Mouse (Mus musculus): ENCODE data around the gene Mllt10.
A peak's percentile ranks its signal among the peaks of the same experiment; 100 is the strongest.

The Mllt10 gene

DNA sequence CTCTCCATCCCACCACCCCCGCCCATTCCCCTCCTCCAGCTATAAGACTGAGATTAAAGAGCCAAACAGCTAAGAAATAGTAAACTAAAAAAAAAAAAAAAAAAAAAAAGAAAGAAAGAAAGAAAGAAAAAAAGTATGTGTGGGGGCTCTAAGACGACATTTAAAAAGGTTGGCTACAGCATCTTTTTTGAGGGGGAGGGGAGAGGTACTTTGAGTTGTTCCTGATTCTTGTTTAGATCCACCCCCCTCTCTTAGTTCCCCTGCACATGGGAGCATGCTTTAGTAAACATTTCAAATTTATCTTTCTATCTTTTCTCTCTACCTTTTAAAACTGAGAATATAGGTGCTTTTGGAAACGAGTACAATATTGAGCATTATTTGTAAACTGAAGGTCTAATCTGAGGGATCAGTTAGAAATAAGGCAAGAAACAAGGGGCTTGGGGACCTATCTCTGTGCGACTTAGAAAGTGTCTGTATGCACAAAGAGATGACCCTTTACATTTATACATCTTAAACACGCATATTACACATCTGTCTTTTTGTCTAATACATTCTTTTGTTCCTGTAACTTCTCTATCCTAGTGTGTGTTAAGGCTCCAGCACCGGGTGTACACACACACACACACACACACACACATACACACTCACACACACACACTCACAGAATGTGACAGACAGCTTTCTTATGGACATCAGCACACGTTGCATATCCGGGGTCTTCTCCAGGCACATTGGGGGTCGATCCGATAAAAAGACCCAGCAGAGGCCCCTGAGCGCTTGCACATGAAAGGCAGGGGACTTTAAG lies 3.8 kb upstream of the Mllt10 start:
- no peak for DNase-seq (ENCODE audit: low read depth, low spot score)

DNA sequence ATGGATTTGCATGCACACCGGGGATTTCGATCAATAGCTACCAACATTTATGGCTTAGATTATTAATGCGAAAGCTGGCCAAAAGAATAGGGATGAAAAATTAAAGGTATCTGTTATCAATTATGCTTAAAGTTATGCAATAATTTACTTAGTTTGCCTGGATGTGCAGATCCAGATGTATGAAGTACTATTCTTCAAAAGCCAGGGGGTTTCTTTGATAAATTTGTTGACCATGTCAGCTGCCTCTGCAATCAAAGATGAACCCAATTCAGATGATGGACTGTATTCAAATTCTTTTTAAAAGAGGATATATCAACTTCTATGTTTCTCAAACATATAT lies 3.2 kb upstream of the Mllt10 start:
- no peak for DNase-seq (ENCODE audit: low read depth, low spot score)

DNA sequence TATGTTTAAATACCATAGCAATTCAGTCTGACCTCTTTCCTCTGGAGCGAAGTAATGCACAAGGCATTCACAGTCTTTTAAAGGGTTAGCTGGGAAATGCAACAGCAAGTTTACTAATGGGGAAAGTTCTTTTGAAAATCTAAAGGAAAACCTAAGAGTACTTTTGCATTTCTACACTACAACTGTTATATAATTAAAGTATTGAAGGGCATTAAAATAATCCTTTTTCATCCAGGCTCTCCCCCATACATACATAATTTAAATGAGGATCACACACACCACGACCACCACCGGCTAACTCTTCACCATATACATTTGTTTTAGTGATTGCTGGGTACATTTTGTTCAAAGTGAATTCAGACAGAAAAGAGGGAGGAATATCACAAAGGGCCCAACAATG lies 2.5 kb upstream of the Mllt10 start:
- no peak for DNase-seq (ENCODE audit: low read depth, low spot score)

DNA sequence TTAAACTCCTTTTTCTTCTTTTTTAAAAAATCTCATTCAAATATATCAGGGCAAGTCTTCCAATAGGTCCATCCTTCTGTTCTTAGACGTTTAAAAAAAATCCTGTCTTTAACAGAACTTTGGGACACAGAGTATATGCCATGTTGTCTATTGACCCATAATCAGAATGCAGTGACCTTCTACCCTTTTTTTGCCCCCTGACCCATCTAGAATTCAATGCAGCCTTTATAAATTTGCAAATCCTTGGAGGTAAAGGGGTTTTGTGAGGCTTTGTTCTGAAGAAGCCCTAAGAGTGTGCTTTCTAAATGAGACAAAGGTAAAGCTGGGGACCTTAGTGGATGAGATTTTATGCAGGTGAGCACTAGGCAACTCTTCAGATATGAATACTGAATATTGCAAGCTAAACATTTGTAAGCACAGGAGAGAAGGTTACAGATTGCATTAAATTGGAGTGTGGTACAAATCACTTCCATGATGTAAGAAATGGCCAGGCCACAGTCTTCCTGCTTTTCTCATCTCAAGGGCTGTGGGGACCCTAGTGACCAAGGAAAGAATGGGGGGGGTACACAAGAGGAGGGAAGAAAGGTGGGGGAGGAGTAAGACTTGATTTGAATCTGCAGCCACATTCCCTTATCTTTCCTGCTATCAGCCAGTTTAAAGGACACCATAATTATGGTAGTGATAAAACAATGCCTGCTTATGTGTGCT lies 1.6 kb upstream of the Mllt10 start:
- DNase-seq (ENCODE audit: low read depth, low spot score), result no peak

DNA sequence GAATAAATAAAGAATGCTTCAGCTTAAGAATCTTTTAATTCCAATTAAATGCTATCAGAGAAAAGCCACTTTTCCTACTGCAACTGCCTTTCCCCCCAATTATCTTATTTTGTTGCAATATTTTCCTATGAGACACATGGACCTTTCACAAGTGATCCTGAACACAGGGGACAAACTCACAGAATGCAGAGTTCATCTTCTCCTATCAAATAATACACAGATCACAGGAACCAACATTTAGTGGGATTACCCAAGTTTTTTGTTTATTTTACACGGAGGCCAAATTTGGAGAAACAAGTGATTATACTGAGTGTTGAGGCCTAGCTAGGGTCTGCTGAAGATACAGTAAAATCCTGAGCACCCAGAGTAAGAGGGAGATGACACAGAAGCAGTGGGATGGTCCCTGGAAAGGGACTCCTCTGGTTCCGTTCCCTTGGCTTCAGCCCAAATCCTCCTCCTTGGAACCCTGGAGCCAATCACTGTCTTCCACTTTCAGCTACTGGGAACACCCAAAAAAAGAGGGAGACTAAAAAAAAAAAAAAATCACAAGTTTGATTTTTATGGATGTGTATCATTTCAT lies 996 bp upstream of the Mllt10 start:
- no peak for DNase-seq (ENCODE audit: low read depth, low spot score)

DNA sequence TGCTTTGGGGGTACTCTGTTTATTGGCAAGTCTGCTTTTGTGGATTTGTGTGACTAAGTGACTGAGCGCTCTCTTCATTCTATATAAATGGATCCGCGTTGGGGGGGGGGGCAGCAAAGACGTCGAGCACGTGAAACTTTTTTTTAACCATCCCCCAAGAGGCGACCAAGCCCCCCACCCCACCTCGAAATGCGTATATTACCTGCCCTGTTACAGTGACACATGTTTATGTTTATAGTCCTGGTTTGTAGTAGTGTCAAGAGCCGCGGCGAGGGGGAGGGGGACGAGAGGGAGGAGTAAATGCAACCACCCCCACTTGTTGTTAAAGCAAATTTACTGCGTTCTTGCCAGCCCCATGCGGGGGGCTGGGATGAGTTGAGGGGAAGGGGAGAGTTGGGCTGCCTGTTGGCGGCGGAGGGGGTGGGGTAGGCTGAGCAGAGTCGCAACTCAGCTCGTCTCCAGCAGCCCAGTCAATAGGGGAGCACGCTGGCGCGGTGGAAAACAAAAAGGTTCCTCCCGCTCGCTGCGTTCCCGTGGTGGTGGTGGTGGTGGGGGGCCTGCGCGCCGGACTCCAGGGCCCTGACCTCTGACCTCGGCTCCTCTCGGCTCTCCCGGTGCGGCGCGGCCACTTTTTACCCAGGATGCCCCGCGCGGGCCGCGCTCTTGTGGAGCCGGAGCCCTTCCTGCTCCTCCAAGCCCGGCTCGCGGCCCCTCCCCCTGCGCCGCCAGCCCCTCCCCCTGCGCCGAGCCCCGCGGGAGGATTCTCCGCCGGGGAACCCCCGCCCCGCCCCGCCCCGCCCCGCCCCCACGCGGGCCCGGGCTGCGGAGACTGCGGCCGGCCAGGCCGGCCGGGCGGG lies 1.1 kb downstream of the Mllt10 start:
- peak; percentile 95 for DNase-seq (ENCODE audit: low read depth, low spot score)

DNA sequence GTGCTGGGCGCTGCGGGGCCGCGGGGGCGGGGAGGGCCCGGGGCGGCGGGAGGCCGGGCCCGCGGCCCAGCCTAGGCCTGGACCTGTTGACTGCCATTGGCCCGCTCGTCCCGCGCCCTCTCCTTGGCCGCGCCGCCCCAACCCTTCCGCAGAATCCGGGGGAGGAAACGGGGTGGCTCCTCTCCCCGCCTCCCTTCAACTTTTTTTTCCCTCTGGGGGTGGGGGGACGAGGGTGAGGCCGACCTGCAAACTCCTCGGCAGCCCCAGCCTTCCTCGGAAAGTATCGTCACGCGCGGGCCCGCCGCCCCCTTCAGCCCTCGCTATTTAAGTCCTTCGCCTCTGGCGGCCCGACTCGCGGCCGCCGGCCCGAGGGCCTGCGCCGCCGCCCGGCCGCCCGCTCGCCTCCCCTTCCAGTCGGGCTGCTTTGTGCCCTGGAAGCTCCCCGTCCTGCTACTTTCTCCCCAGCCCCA lies 1.8 kb downstream of the Mllt10 start:
- peak; percentile 95 for DNase-seq (ENCODE audit: low read depth, low spot score)

DNA sequence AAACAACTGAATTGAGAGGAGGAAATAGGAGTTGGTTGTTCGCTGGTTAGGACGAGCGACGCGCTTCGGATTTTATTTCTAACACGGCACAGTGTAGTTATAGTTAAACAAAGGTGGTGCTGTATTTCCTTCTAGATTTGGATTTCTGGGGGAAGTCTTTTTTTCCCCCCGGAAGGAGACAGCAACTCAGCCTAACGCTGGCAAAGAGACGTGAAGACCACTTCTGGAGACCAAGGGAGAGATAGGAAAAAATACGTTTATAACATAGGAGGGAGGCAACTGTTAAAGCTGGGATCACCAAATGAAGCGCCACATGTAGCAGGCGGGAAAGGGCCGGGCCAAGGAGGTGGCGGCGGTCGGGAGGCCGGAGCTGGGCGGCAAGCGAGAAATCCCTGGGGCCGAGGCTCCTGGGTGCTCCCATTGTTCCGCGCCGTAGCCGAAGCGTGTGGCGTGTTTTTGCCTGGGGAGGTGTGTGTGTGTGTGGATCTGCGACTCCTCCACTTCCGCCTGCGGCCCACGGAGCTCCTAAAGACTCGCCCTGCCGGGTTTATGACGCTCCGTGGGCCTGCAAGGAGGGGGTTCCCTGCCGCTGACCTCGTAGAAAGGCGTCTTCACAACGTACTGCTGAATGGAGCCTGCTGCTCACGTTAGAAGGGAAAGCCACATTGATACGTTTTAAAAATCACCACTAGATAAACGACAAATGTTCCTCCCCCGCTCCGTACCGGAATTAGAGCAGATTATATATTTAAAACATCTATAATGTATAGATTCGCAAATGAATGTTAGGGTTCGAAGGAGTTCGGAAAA lies 2.5 kb downstream of the Mllt10 start:
- DNase-seq (ENCODE audit: low read depth, low spot score), result no peak

DNA sequence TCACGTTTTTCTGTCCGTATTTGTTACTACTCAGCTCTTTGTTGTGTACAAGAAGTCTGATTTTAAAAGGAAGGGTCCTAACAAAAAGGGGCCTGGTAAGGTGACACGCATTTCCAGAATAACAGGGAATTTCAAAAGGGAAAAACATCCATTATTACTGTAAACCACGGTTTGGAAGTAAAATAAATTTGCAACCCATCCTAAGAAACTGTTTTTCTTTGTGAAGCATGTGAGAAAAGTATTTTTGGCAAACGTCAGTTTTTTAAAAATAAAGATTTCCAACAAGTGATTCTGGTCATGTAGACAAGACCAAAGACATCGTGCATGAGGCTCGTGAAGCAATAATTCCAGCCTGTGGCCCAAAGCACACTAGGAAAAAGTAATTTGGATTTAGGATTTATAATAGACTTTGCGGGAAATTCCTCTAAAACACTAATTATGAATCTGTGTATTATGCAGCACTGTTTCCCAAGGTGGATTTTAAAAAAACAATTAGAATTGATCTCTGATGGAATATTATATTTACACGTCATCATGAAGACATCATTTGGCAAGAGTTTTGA lies 3.2 kb downstream of the Mllt10 start:
- no peak for DNase-seq (ENCODE audit: low read depth, low spot score)

DNA sequence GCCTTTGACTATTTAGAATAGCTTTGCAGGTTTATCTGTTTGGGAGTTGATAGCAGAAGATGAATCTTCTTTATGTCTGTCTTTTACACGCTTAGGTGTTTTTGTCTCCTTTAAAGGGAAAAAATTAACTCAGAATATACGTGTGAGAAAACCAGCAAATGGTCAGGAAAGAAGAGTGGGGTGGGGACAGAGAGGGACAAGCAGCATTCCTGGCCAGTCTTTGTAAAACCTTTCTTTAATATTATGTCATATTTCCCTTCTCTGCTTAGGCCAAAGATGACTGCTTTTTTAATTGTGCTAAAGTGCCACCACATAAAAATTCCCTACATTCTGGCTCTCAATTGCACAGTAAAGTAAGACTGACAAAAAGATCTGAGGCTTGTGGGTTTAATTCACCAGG lies 4.0 kb downstream of the Mllt10 start:
- no peak for DNase-seq (ENCODE audit: low read depth, low spot score)

DNA sequence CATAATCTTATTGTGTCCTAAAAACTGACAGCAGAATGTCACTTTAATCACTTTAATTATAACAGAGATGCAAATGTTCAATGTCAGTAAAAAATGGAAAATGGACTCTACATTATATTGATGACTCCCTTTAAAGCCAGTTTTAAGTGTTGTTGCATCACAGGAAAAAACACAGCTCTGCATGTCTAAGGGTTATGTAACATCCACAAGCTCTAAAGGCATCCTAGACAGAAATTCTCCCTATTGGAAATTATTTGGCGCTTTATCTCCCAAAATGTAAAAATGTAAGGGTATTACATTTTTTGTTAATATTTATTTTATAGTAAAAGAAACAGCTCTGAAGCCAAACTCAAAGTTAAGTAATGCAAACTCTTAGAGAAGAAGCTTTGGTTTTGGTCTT lies 4.9 kb downstream of the Mllt10 start:
- no peak for DNase-seq (ENCODE audit: low read depth, low spot score)

DNA sequence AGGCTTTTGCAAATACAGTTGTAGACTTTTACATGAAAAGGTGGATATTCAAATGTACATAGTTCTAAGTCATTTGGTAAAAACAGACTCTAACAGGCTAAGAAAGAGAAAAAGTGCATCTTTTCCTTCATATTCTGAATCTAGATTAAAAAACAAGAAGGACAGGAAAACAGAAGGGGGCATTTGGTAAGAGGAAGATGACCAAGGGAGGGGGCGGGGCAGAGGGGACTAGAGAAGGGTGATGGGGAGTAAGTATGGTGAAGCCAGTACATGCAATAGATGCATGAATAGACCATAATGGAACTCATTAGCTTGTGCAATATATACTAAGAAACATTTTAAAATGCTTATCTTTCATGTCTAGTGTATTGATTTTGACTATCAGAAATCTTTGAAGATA lies 5.4 kb downstream of the Mllt10 start:
- no peak for DNase-seq (ENCODE audit: low read depth, low spot score)

DNA sequence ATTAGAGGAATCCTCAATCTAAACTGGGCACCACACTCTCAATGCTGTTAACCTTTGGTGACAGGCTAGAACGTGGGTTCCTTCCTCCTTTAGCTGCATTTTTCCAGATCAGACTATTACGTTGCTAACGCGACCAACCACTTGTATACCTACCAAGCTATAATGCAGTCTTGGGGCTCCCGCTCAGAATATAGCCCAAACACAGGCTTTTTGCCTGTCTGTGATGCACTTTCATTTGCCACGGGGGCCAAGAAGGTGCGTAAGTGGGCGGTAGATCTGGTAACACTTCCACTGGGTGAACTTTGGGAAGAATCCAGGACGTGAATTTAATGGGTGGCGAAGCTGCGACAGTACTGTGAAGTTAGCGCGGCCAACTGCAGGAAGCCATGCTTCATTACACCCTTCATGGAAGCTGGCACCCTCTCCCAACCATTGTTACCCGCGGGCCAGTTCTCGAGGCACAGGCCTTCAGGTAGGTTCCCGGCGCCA lies 8.8 kb downstream of the Mllt10 start:
- DNase-seq (ENCODE audit: low read depth, low spot score), result peak; percentile 64

DNA sequence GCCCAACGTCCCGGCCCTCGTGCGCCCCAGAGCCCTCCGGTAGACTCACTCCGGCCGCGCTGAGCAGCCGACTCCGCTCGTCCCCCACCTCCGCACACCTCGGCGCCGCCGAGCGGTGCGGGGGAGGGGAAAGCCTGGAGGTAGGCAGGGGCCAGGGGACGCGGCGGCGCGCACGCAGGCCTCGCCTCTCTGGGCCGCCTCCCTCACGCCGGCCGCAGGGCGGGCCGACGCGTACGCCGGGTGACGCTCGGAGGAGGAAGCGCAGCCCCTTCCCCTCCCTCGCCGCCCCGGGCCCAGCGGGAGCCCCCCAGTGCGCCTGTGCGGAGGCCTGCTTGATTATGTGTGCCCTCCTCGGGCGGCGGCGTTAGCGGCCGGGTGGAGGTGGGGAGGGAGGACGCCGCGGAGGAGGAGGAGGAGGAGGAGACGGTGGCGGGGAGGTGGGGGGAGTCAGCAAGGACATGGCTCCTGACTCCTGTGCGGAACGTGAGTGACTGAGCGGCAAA lies 9.4 kb downstream of the Mllt10 start:
- DNase-seq (ENCODE audit: low read depth, low spot score), result peak; percentile 94

DNA sequence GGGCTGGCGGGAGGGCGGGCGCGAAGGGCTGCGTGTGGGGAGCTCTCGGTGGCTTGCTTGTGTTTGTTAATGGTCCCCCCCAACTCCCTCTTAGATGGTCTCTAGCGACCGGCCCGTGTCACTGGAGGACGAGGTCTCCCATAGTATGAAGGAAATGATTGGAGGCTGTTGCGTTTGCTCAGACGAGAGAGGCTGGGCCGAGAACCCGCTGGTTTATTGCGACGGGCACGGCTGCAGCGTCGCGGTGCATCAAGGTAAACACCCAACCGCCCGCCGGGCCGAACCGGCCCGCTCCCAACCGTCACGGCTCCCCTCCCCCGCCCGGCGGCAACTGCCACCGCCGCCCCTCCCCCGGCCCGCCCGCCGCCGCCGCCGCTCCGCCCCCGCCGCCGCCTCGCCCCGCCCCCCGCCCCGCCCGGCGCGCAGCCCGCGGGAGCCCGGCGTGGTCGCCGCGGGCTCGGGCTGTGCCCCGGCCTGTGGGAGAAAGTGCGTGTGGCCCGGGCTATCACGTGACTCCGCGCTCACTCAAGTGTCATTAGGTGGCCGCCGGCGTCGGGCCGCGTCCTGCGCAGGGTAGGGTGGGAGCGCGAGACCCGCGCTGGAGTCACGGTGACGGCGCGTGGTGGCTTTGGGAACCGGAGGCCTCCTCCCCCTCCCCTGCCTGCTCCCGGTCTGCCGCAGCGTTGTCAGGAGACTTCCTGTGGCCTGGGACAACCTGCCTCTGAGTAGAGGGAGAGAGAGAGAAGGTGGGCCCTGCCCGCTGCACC lies 10.1 kb downstream of the Mllt10 start:
- peak; percentile 62 for DNase-seq (ENCODE audit: low read depth, low spot score)

DNA sequence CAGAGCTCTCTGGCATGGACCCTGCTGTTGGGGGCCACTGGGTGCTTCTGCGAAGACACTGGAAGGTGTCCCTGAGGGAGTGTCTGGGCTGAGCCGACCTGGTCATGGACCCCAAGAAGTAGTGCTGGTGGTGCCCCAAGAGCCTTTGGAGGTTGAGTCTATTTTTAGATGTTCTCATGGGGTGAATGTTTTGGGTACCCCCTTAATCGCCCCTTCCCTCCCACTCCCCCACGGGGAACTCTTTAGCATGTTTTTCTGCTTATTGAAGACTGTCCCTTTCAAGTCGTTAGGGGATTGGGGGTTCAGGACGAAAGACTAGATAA lies 10.6 kb downstream of the Mllt10 start:
- no peak for DNase-seq (ENCODE audit: low read depth, low spot score)

DNA sequence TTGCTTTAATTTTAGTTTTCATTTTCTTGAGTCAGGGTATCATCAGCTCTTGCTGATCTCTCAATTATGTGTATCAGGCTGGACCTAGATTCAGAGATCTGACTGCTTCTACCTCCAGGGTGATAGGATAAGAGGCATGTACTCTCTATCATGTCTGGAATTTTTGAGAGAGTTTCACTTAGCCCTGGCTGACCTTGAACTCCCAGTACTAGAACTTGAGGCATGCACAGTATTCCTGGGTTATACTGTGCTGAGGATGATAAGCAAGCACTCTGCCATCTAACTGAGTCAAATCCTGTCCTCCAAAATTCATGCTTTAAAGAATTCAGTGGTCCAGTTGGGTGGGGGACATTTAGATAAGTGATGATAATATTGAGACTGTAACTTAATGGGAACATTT lies 11.4 kb downstream of the Mllt10 start:
- no peak for DNase-seq (ENCODE audit: low read depth, low spot score)

DNA sequence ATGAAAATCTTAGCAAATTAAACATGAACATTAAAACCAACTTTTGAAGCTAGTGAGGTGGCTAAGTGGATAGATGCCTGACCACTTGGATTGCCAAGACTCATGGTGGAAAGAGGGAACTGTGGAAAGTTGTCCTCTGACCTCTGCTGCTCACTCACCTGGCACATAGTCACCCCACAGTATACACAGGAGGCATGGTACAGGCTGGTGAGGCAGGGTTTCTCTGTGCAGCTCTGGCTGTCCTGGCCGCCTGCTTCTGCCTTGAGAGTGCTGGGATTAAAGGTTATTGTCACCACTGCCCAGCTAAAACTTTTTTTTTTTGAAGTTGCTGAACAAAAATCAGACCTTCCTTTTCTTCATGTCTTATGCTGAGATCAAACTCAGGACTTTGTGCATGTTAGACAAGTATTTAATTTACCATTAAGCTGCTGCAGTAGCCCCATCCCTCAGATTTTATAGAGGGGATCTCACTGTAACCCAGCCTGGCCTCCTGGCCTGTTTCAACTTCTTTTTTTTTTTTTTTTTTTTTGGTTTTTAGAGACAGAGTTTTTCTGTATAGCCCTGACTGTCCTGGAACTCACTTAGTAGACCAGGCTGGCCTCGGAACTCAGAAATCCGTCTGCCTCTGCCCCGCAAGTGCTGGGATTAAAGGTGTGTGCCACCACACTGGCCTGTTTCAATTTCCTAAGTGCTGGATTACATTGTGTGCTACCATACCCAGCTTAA lies 13.2 kb downstream of the Mllt10 start:
- no peak for DNase-seq (ENCODE audit: low read depth, low spot score)

DNA sequence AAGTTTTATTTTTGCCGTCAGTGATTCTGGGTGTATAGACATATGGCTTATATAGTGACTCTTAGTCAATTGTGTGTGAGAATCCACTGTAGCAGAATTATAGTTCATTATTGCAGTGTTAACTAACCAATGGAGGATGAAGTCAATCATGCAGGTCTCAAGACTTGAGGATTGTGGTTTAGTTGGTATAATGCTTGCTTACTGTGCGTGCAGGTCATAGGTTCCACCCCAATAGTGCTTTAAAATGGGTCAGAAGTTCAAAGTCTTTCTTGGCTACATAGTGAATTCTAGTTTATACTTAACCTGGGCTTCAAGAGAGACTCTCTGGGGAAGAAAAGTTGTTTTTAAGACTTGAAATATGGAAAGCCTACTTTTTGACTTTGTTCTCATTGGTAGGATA lies 16.9 kb downstream of the Mllt10 start:
- no peak for DNase-seq (ENCODE audit: low read depth, low spot score)

Measured in forelimb bud, embryonic 11.5 days (tissue).